ENCODE assay signal across 24 mouse cellular contexts in genomic region chr12:28135810-28136592, GRCm38 (mm10).
DNase-seq lines count a peak whose midpoint lies in the region; ATAC-seq and TF ChIP-seq lines count a peak whose summit lies in the region.
"Had no signal": no experiment of that assay in that cellular context is flagged by ENCODE, and none has a peak within 500 bp of the region (broad histone marks: within the 10 kb centered on the region; RNA-seq: fewer than 3 reads in every experiment).

No protein-coding gene starts in this region.

- DNase-seq in forebrain, embryonic 11.5 days (ENCODE audit: low spot score), result no peak
- no peak for DNase-seq in midbrain, embryonic 10.5 days (ENCODE audit: low spot score)
- peak; percentile 17 for DNase-seq in forebrain, postnatal 0 days
- DNase-seq in spleen, postnatal 4 days (ENCODE audit: low spot score in 2 of 2), result no peak
- DNase-seq: adrenal gland, postnatal 25 days; cerebellum, adult 11 months; cerebellum, adult 9-11 months; gastrocnemius, adult 2 months; heart, postnatal 4 days; kidney, adult 2 months; kidney, postnatal 14 days; liver, embryonic 13.5 days; lung, adult 2 months; lung, postnatal 36 days; thymus, adult 18-20 months; thymus, postnatal 4 days had no signal

- no peak for TF ChIP-seq CTCF in forebrain, postnatal 0 days (IDR thresholded peaks at IDR 0.05; ENCODE audit: low read depth)

- no peaks in the 10 kb centered on the region for H3K9me3 ChIP-seq in forebrain, embryonic 13.5 days (replicated peaks)
- H3K9me3 ChIP-seq in forebrain, embryonic 11.5 days (ENCODE audit: control insufficient read depth, low read length), result no peaks in the 10 kb centered on the region
- no peaks in the 10 kb centered on the region for H3K9me3 ChIP-seq in midbrain, embryonic 13.5 days
- H3K9me3 ChIP-seq in midbrain, embryonic 10.5 days (replicated peaks), result no peaks in the 10 kb centered on the region
- H3K9me3 ChIP-seq in forebrain, postnatal 0 days (ENCODE audit: low read length), result no peaks in the 10 kb centered on the region
- H3K9me3 ChIP-seq: embryonic facial prominence, embryonic 12.5 days; heart, embryonic 15.5 days; hindbrain, embryonic 15.5 days; liver, embryonic 13.5 days; neural tube, embryonic 13.5 days had no signal

- 70% methylated on average over 4 of the region's 4 CpGs for WGBS in forebrain, embryonic 13.5 days
- 76% methylated on average over 4 of the region's 4 CpGs for WGBS in forebrain, embryonic 11.5 days
- WGBS in midbrain, embryonic 13.5 days, result 67% methylated on average over 4 of the region's 4 CpGs
- 75% methylated on average over 4 of the region's 4 CpGs for WGBS in midbrain, embryonic 10.5 days
- WGBS in forebrain, postnatal 0 days, result 58% methylated on average over 4 of the region's 4 CpGs

- no peaks in the 10 kb centered on the region for H3K27me3 ChIP-seq in forebrain, embryonic 13.5 days
- no peaks in the 10 kb centered on the region for H3K27me3 ChIP-seq in forebrain, embryonic 11.5 days (ENCODE audit: control insufficient read depth, insufficient read depth, low read length)
- H3K27me3 ChIP-seq in midbrain, embryonic 13.5 days, result no peaks in the 10 kb centered on the region
- H3K27me3 ChIP-seq in midbrain, embryonic 10.5 days (ENCODE audit: low read depth, poor library complexity, severe bottlenecking), result no peaks in the 10 kb centered on the region
- H3K27me3 ChIP-seq in forebrain, postnatal 0 days (ENCODE audit: insufficient read depth, low read length), result no peaks in the 10 kb centered on the region
- H3K27me3 ChIP-seq: embryonic facial prominence, embryonic 12.5 days; heart, embryonic 15.5 days; hindbrain, embryonic 15.5 days; liver, embryonic 13.5 days; neural tube, embryonic 13.5 days had no signal

- ATAC-seq in forebrain, embryonic 13.5 days, result no peak
- no peak for ATAC-seq in forebrain, embryonic 11.5 days (replicated peaks; ENCODE audit: low FRiP score)
- peak; percentile 78 for ATAC-seq in midbrain, embryonic 13.5 days
- peak; percentile 29; the same call in 1 of the 2 replicates for ATAC-seq in forebrain, postnatal 0 days
- ATAC-seq in CD4-positive, CD25-positive, alpha-beta regulatory T cell, adult 4 months, result no peak

- H3K27ac ChIP-seq in forebrain, embryonic 13.5 days, result peak overlapping the region; percentile 35; the same call in 1 of the 2 replicates
- H3K27ac ChIP-seq in forebrain, embryonic 11.5 days (ENCODE audit: low read depth, low read length), result no peak overlapping the region
- peak overlapping the region; percentile 71 for H3K27ac ChIP-seq in midbrain, embryonic 13.5 days
- H3K27ac ChIP-seq in midbrain, embryonic 10.5 days (replicated peaks), result no peak overlapping the region
- H3K27ac ChIP-seq in forebrain, postnatal 0 days (ENCODE audit: low read depth, low read length), result peak overlapping the region; percentile 9; the same call in 1 of the 2 replicates
- H3K27ac ChIP-seq: embryonic facial prominence, embryonic 12.5 days; gastrocnemius, adult 2 months; heart, embryonic 15.5 days; hindbrain, embryonic 15.5 days; liver, embryonic 13.5 days; neural tube, embryonic 13.5 days had no signal

- no peaks in the 10 kb centered on the region for H3K36me3 ChIP-seq in forebrain, embryonic 13.5 days (ENCODE audit: poor library complexity, severe bottlenecking)
- H3K36me3 ChIP-seq in forebrain, embryonic 11.5 days (ENCODE audit: control insufficient read depth, insufficient read depth, low read length), result no peaks in the 10 kb centered on the region
- H3K36me3 ChIP-seq in midbrain, embryonic 13.5 days, result no peaks in the 10 kb centered on the region
- no peaks in the 10 kb centered on the region for H3K36me3 ChIP-seq in midbrain, embryonic 10.5 days
- H3K36me3 ChIP-seq in forebrain, postnatal 0 days (ENCODE audit: insufficient read depth), result no peaks in the 10 kb centered on the region
- H3K36me3 ChIP-seq: embryonic facial prominence, embryonic 12.5 days; heart, embryonic 15.5 days; hindbrain, embryonic 15.5 days; liver, embryonic 13.5 days; neural tube, embryonic 13.5 days had no signal

- H3K4me3 ChIP-seq in forebrain, embryonic 13.5 days, result no peak overlapping the region
- no peak overlapping the region for H3K4me3 ChIP-seq in forebrain, embryonic 11.5 days (ENCODE audit: low read depth, low read length)
- H3K4me3 ChIP-seq in midbrain, embryonic 13.5 days (replicated peaks), result no peak overlapping the region
- H3K4me3 ChIP-seq in midbrain, embryonic 10.5 days, result no peak overlapping the region
- no peak overlapping the region for H3K4me3 ChIP-seq in forebrain, postnatal 0 days (ENCODE audit: low read depth, low read length)
- H3K4me3 ChIP-seq: embryonic facial prominence, embryonic 12.5 days; gastrocnemius, adult 2 months; heart, embryonic 15.5 days; hindbrain, embryonic 15.5 days; liver, embryonic 13.5 days; myocyte; neural tube, embryonic 13.5 days had no signal

- no peak overlapping the region for H3K4me2 ChIP-seq in forebrain, embryonic 13.5 days
- no peak overlapping the region for H3K4me2 ChIP-seq in forebrain, embryonic 11.5 days (ENCODE audit: low read depth, low read length, severe bottlenecking)
- no peak overlapping the region for H3K4me2 ChIP-seq in midbrain, embryonic 13.5 days (replicated peaks)
- H3K4me2 ChIP-seq in forebrain, postnatal 0 days (ENCODE audit: low read depth), result no peak overlapping the region
- H3K4me2 ChIP-seq: embryonic facial prominence, embryonic 12.5 days; heart, embryonic 15.5 days; hindbrain, embryonic 15.5 days; liver, embryonic 13.5 days; neural tube, embryonic 13.5 days had no signal

- no peak overlapping the region for H3K9ac ChIP-seq in forebrain, embryonic 13.5 days
- H3K9ac ChIP-seq in forebrain, embryonic 11.5 days (ENCODE audit: low read length), result no peak overlapping the region
- H3K9ac ChIP-seq in midbrain, embryonic 13.5 days (replicated peaks), result no peak overlapping the region
- no peak overlapping the region for H3K9ac ChIP-seq in forebrain, postnatal 0 days
- H3K9ac ChIP-seq: embryonic facial prominence, embryonic 12.5 days; heart, embryonic 15.5 days; hindbrain, embryonic 15.5 days; liver, embryonic 13.5 days; neural tube, embryonic 13.5 days had no signal

- H3K4me1 ChIP-seq in forebrain, embryonic 13.5 days, result no peaks in the 10 kb centered on the region; the same call in 1 of the 2 replicates
- H3K4me1 ChIP-seq in forebrain, embryonic 11.5 days (replicated peaks; ENCODE audit: control insufficient read depth, insufficient read depth, low read length), result no peaks in the 10 kb centered on the region
- H3K4me1 ChIP-seq in midbrain, embryonic 13.5 days (replicated peaks), result peaks cover 9% of the 10 kb centered on the region; the same call in 1 of the 2 replicates
- H3K4me1 ChIP-seq in midbrain, embryonic 10.5 days, result 0 out of 2 replicates have a peak, but pooled peaks cover 4% of the 10 kb centered on the region
- no peaks in the 10 kb centered on the region for H3K4me1 ChIP-seq in forebrain, postnatal 0 days (ENCODE audit: insufficient read depth)
- H3K4me1 ChIP-seq: embryonic facial prominence, embryonic 12.5 days; heart, embryonic 15.5 days; liver, embryonic 13.5 days had no signal

Comparison
In these comparisons a context has a peak if more than half of its experiments do, and no peak if none do; other contexts are left out.
1. ATAC-seq: peak in midbrain, embryonic 13.5 days (single experiment) and forebrain, postnatal 0 days (single experiment); none in forebrain, embryonic 13.5 days (single experiment), forebrain, embryonic 11.5 days (single experiment) and CD4-positive, CD25-positive, alpha-beta regulatory T cell, adult 4 months (single experiment).
2. H3K27ac ChIP-seq: peak in forebrain, embryonic 13.5 days (single experiment), midbrain, embryonic 13.5 days (single experiment) and forebrain, postnatal 0 days (single experiment); none in forebrain, embryonic 11.5 days (single experiment) and midbrain, embryonic 10.5 days (single experiment).